Mouse (Mus musculus) hindbrain, embryonic 15.5 days (tissue): ENCODE measurements around the gene Ptpn1. TPM values are rescaled to one million over a fixed set of nuclear protein-coding genes. Genes with fewer than 3 reads are reported as not detected.

Source experiments
- ATAC-seq: fragments of 200-750 bp; cut with Nextera tagmentation; 2 replicates; pipeline ENCODE4 v1.8.0; 2017; ENCODE audit warnings: low read depth, moderate number of reproducible peaks, moderate TSS enrichment; ENCODE audit not compliant: low FRiP score
- H3K27ac ChIP-seq: fragments of 300-500 bp; sonication (generic); replicated peaks from 2 replicates; pipeline ENCODE4 v1.5.1; 2015; ENCODE audit warnings: mild to moderate bottlenecking, inconsistent platforms
- H3K27me3 ChIP-seq: fragments of 300-500 bp; sonication (generic); 2 replicates; pipeline ENCODE4 v1.6.1; 2015; ENCODE audit warnings: control low read depth, inconsistent platforms
- H3K36me3 ChIP-seq: fragments of 300-500 bp; sonication (generic); 2 replicates; pipeline ENCODE4 v1.6.1; 2015; ENCODE audit warnings: control low read depth, inconsistent platforms
- H3K4me1 ChIP-seq: fragments of 300-500 bp; sonication (generic); replicated peaks from 2 replicates; pipeline ENCODE4 v1.6.1; 2015; ENCODE audit warnings: control low read depth, inconsistent platforms
- H3K4me2 ChIP-seq: fragments of 300-500 bp; sonication (generic); 2 replicates; pipeline ENCODE4 v1.6.1; 2015; ENCODE audit warnings: moderate library complexity, mild to moderate bottlenecking, inconsistent platforms
- H3K4me3 ChIP-seq: fragments of 300-500 bp; sonication (generic); 2 replicates; pipeline ENCODE4 v1.5.1; 2015; ENCODE audit warnings: mild to moderate bottlenecking, inconsistent platforms
- H3K9ac ChIP-seq: fragments of 300-500 bp; sonication (generic); 2 replicates; pipeline ENCODE4 v1.6.1; 2015; ENCODE audit warnings: inconsistent platforms
- H3K9me3 ChIP-seq: fragments of 300-500 bp; sonication (generic); 2 replicates; pipeline ENCODE4 v1.6.1; 2016; ENCODE audit warnings: control low read depth, inconsistent platforms
- WGBS: fragments of 180-500 bp; shearing (Covaris S2); methylation state at CpG from one replicate; pipeline ENCODE4 v1.1.7; 2015; 5-methylcytosine and 5-hydroxymethylcytosine counted together
- polyA plus RNA-seq: library from polyadenylated mRNA; unstranded; fragments of >200 nt; fragmentation: Nextera tagmentation; extraction: Ambion mirVana; gene quantifications from 2 replicates; pipeline ENCODE4 v1.2.1, GENCODE M21; 2015

Gene Ptpn1
- polyA plus RNA-seq, 1 experiment from 2014 or later, result 69.5 TPM

- 88% methylated on average over 11 of the region's 11 CpGs for WGBS
- Histone ChIP-seq H3K4me2 (no peak overlapping the region), H3K27me3 (no peaks in the 10 kb centered on the region), H3K27ac (no peak overlapping the region), H3K9me3 (no peaks in the 10 kb centered on the region), H3K9ac (no peak overlapping the region), H3K36me3 (no peaks in the 10 kb centered on the region), H3K4me1 (no peaks in the 10 kb centered on the region; the same call in 1 of the 2 replicates), H3K4me3 (no peak overlapping the region)
- no peak for ATAC-seq
Observed at GRCm38 (mm10) chr2:167903242-167903952, 28.5 kb upstream of the Ptpn1 start.

- no peak for ATAC-seq
- Histone ChIP-seq H3K4me3 (no peak overlapping the region), H3K27me3 (no peaks in the 10 kb centered on the region), H3K4me2 (no peak overlapping the region), H3K27ac (no peak overlapping the region), H3K9me3 (no peaks in the 10 kb centered on the region), H3K36me3 (no peaks in the 10 kb centered on the region), H3K9ac (no peak overlapping the region), H3K4me1 (no peaks in the 10 kb centered on the region; the same call in 1 of the 2 replicates)
- WGBS, result 91% methylated on average over 12 of the region's 12 CpGs
Observed at GRCm38 (mm10) chr2:167904621-167905367, 27.1 kb upstream of the Ptpn1 start.

- H3K27ac ChIP-seq, result no peak overlapping the region
- H3K36me3 ChIP-seq, result no peaks in the 10 kb centered on the region
- no peak overlapping the region for H3K4me3 ChIP-seq
- no peaks in the 10 kb centered on the region for H3K27me3 ChIP-seq
- WGBS, result 54% methylated on average over 8 of the region's 8 CpGs
- no peaks in the 10 kb centered on the region for H3K4me1 ChIP-seq
- no peak overlapping the region for H3K4me2 ChIP-seq
- no peak for ATAC-seq
- H3K9ac ChIP-seq, result no peak overlapping the region
- no peaks in the 10 kb centered on the region for H3K9me3 ChIP-seq
Observed at GRCm38 (mm10) chr2:167905561-167905960, 26.3 kb upstream of the Ptpn1 start.

- Histone ChIP-seq H3K9ac (no peak overlapping the region), H3K36me3 (no peaks in the 10 kb centered on the region), H3K27ac (no peak overlapping the region), H3K4me1 (no peaks in the 10 kb centered on the region), H3K9me3 (no peaks in the 10 kb centered on the region), H3K4me2 (no peak overlapping the region), H3K27me3 (no peaks in the 10 kb centered on the region), H3K4me3 (no peak overlapping the region)
- ATAC-seq, result no peak
Observed at GRCm38 (mm10) chr2:167906729-167907128, 25.1 kb upstream of the Ptpn1 start.

- H3K9ac ChIP-seq, result no peak overlapping the region
- no peak overlapping the region for H3K4me2 ChIP-seq
- H3K4me1 ChIP-seq, result no peaks in the 10 kb centered on the region
- no peak overlapping the region for H3K27ac ChIP-seq
- H3K4me3 ChIP-seq, result no peak overlapping the region
- no peaks in the 10 kb centered on the region for H3K27me3 ChIP-seq
- no peaks in the 10 kb centered on the region for H3K9me3 ChIP-seq
- ATAC-seq, result no peak
- 77% methylated on average over 11 of the region's 11 CpGs for WGBS
- no peaks in the 10 kb centered on the region for H3K36me3 ChIP-seq
Observed at GRCm38 (mm10) chr2:167909531-167910177, 22.2 kb upstream of the Ptpn1 start.

GRCm38 (mm10) chr2:167910178-167910540, 21.7 kb upstream of the Ptpn1 start:
- ATAC-seq, result no peak

GRCm38 (mm10) chr2:167911511-167911910, 20.3 kb upstream of the Ptpn1 start:
- no peak overlapping the region for H3K27ac ChIP-seq

More at GRCm38 (mm10) chr2:167910178-167910540, 21.7 kb upstream of the Ptpn1 start:
- no peak overlapping the region for H3K4me2 ChIP-seq
- no peaks in the 10 kb centered on the region for H3K36me3 ChIP-seq
- WGBS, result 85% methylated on average over 3 of the region's 3 CpGs
- no peak overlapping the region for H3K9ac ChIP-seq
- H3K4me1 ChIP-seq, result no peaks in the 10 kb centered on the region
- no peaks in the 10 kb centered on the region for H3K27me3 ChIP-seq
- no peak overlapping the region for H3K27ac ChIP-seq
- H3K4me3 ChIP-seq, result no peak overlapping the region
- H3K9me3 ChIP-seq, result no peaks in the 10 kb centered on the region

GRCm38 (mm10) chr2:167919081-167919480, 12.8 kb upstream of the Ptpn1 start:
- Histone ChIP-seq H3K27me3 (no peaks in the 10 kb centered on the region), H3K27ac (no peak overlapping the region), H3K36me3 (no peaks in the 10 kb centered on the region), H3K9me3 (no peaks in the 10 kb centered on the region), H3K4me1 (no peaks in the 10 kb centered on the region), H3K4me2 (no peak overlapping the region), H3K4me3 (no peak overlapping the region), H3K9ac (no peak overlapping the region)
- no peak for ATAC-seq
- WGBS, result 68% methylated on average over 1 of the region's 1 CpGs

More at GRCm38 (mm10) chr2:167911511-167911910, 20.3 kb upstream of the Ptpn1 start:
- Histone ChIP-seq H3K4me2 (no peak overlapping the region), H3K9ac (no peak overlapping the region), H3K9me3 (no peaks in the 10 kb centered on the region), H3K27me3 (no peaks in the 10 kb centered on the region), H3K36me3 (no peaks in the 10 kb centered on the region), H3K4me1 (no peaks in the 10 kb centered on the region), H3K4me3 (no peak overlapping the region)
- WGBS, result 92% methylated on average over 5 of the region's 5 CpGs
- no peak for ATAC-seq

- Histone ChIP-seq H3K4me2 (no peak overlapping the region), H3K9me3 (no peaks in the 10 kb centered on the region), H3K27ac (no peak overlapping the region), H3K27me3 (no peaks in the 10 kb centered on the region), H3K4me3 (no peak overlapping the region), H3K36me3 (no peaks in the 10 kb centered on the region), H3K4me1 (peaks cover 5% of the 10 kb centered on the region), H3K9ac (no peak overlapping the region)
- no peak for ATAC-seq
- WGBS, result 76% methylated on average over 11 of the region's 11 CpGs
Observed at GRCm38 (mm10) chr2:167920041-167920440, 11.8 kb upstream of the Ptpn1 start.

- H3K36me3 ChIP-seq, result no peaks in the 10 kb centered on the region
- no peaks in the 10 kb centered on the region for H3K9me3 ChIP-seq
- H3K27ac ChIP-seq, result no peak overlapping the region
- WGBS, result 84% methylated on average over 9 of the region's 9 CpGs
- no peak for ATAC-seq
- H3K9ac ChIP-seq, result no peak overlapping the region
- H3K4me1 ChIP-seq, result peaks cover 10% of the 10 kb centered on the region
- H3K4me3 ChIP-seq, result no peak overlapping the region
- no peak overlapping the region for H3K4me2 ChIP-seq
- H3K27me3 ChIP-seq, result no peaks in the 10 kb centered on the region
Observed at GRCm38 (mm10) chr2:167920960-167921495, 10.8 kb upstream of the Ptpn1 start.

GRCm38 (mm10) chr2:167921823-167922222, 10.0 kb upstream of the Ptpn1 start:
- WGBS, result 83% methylated on average over 8 of the region's 8 CpGs
- peaks cover 10% of the 10 kb centered on the region for H3K4me1 ChIP-seq
- no peak overlapping the region for H3K27ac ChIP-seq
- no peak overlapping the region for H3K4me3 ChIP-seq
- no peak for ATAC-seq
- no peak overlapping the region for H3K4me2 ChIP-seq
- no peaks in the 10 kb centered on the region for H3K9me3 ChIP-seq
- no peaks in the 10 kb centered on the region for H3K27me3 ChIP-seq
- no peaks in the 10 kb centered on the region for H3K36me3 ChIP-seq
- no peak overlapping the region for H3K9ac ChIP-seq

GRCm38 (mm10) chr2:167924011-167924410, 7.8 kb upstream of the Ptpn1 start:
- H3K9me3 ChIP-seq, result no peaks in the 10 kb centered on the region
- no peak for ATAC-seq

More at GRCm38 (mm10) chr2:167924011-167924410, 7.8 kb upstream of the Ptpn1 start:
- no peak overlapping the region for H3K27ac ChIP-seq
- no peak overlapping the region for H3K4me3 ChIP-seq
- no peak overlapping the region for H3K4me2 ChIP-seq
- H3K9ac ChIP-seq, result no peak overlapping the region
- no peaks in the 10 kb centered on the region for H3K27me3 ChIP-seq
- 89% methylated on average over 5 of the region's 5 CpGs for WGBS
- no peaks in the 10 kb centered on the region for H3K36me3 ChIP-seq
- peaks cover 10% of the 10 kb centered on the region for H3K4me1 ChIP-seq
